Mouse (Mus musculus): ENCODE results near the gene Osbpl10.
"Not testable (repeated sequence)": the region's sequence is repeated elsewhere in the genome, so short reads cannot be mapped to it uniquely, and the experiment has no call there.

Gene Osbpl10

GRCm38 (mm10) chr9:114985741-114986140 lies 7.4 kb downstream of the Osbpl10 start:
- no peak for DNase-seq

GRCm38 (mm10) chr9:114986361-114986760 lies 8.0 kb downstream of the Osbpl10 start:
- no peak for DNase-seq

- no peak for DNase-seq
These were observed 9.7 kb downstream of the Osbpl10 start for GRCm38 (mm10) chr9:114988029-114988428.

- DNase-seq, result no peak
These were observed 10.4 kb downstream of the Osbpl10 start for GRCm38 (mm10) chr9:114988610-114989327.

- DNase-seq, result peak; percentile 17
These were observed 12.1 kb downstream of the Osbpl10 start for GRCm38 (mm10) chr9:114990421-114990820.

GRCm38 (mm10) chr9:114992528-114992927 lies 14.2 kb downstream of the Osbpl10 start:
- no peak for DNase-seq

DNA sequence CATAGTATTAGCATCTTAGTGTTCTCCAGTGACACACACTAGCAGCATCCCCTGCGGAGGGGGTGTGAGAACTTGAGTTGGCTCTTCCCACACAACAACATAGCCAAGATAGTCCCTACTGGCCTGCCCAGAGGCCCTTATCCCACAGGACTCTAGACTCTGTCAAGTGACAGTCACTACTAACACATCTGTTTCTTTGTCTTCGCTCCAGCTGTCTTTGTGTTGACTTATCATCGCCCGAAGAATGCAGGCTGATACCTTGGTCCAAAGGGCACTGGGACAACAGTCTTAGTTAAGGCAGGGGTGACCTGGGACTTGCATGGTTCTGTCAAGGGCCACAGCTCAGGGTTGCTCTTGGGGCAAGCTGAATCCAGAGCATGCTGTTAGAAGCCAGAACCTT lies 16.9 kb downstream of the Osbpl10 start:
- DNase-seq, result no peak

DNA sequence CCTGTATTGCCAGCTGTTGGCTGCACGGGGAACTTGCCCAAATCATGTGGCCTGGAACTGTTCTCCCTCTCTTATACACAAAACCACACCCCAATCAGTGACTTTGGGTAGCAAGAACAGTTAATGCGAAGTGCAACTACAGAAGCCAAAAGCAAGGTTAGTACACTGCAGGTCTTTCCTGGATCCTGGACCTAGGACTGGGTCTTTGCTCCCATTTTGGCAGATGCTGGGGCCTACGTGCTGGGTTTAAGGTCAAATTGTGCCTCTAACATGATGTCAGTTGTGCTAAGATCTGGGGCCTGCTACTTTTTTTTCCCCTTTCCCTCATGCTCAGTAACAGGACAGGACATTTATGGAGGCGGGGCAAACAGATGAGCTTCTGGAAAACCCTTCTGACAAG lies 17.3 kb downstream of the Osbpl10 start:
- no peak for DNase-seq

GRCm38 (mm10) chr9:114996489-114996888 lies 18.1 kb downstream of the Osbpl10 start:
- DNase-seq, result no peak

- DNase-seq, result no peak
These were observed 20.8 kb downstream of the Osbpl10 start for GRCm38 (mm10) chr9:114999010-114999770.

GRCm38 (mm10) chr9:114999771-115000146 lies 21.4 kb downstream of the Osbpl10 start:
- no peak for DNase-seq

DNA sequence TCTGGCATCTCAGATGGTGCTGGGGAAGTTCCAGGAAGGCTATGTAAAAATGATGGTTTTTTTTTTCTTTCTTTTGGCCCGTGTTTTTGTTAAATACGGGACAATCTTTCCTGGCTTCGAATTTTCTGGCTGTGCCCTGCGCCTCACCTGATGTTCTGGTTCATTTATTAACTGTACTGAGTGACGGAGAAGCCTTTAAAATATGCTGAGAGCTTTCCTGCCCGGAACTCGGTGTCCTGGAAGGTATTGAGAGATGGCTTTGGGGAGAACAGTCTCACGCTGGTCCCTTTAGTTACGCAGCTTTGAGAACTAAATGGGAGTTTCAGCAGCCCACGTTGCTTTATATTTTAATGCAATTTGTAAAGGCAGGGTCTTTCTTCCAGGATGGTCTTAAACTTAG lies 27.1 kb downstream of the Osbpl10 start:
- DNase-seq, result no peak

GRCm38 (mm10) chr9:115007776-115008175 lies 29.4 kb downstream of the Osbpl10 start:
- no peak for DNase-seq

DNA sequence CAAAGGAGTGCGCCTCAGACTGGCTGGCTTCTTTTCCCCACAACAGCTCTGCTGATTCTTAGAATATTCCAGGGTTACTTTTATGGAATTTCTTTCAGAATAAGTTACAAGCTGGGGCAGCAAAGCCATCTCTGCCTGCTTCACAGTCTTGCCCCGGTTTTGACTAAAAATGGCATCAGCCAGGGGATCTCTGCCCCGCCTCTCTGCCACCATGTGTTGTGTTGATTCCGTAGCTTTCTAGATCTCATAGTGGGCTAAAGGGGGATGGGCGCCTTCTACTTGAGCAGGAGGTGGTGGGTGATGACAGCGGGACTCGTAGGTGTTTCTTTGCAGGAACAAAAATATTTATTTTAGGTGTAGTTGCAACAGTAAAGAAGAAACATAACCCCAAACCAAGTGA lies 29.8 kb downstream of the Osbpl10 start:
- no peak for DNase-seq

GRCm38 (mm10) chr9:115012367-115012766 lies 34.0 kb downstream of the Osbpl10 start:
- DNase-seq, result no peak

GRCm38 (mm10) chr9:115020141-115020540 lies 41.8 kb downstream of the Osbpl10 start:
- no peak for DNase-seq

DNA sequence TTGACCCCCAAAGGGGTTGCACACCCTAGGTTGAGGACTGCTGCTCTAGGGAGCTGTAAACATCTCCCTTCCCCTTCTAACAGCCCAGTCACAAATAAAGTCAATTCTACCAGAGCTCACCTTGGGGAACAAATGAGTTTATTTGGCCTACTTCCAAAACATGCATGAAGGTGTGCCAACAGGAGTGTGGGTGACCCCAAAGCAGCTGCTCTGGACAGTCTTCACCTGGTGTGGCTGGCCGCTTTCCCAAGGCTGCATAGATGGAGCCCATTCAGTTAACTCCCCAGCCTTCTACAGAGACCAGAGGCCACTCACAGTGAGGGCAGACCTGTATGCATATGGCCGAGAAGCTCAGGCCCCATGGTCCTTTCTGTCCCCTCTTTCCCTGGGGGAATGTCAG lies 43.0 kb downstream of the Osbpl10 start:
- no peak for DNase-seq

DNA sequence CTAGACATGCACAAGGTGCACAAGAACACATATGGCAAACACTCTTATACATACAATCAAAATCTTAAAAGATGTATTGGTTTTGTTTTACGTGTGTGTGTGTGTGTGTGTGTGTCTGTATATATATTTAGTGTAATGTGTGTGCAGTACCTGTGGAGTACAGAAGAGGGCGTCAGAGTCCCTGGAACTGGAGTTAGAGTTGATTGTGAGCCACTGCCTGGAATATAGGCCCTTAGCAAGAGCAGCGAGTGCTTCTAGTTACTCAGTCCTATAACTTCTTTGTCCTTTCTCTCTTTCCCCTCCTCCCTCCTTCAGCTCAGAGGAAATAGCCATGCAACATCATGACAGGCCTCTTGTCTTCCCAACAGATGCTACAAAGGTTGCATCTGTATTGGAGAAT lies 44.8 kb downstream of the Osbpl10 start:
- no peak for DNase-seq

DNA sequence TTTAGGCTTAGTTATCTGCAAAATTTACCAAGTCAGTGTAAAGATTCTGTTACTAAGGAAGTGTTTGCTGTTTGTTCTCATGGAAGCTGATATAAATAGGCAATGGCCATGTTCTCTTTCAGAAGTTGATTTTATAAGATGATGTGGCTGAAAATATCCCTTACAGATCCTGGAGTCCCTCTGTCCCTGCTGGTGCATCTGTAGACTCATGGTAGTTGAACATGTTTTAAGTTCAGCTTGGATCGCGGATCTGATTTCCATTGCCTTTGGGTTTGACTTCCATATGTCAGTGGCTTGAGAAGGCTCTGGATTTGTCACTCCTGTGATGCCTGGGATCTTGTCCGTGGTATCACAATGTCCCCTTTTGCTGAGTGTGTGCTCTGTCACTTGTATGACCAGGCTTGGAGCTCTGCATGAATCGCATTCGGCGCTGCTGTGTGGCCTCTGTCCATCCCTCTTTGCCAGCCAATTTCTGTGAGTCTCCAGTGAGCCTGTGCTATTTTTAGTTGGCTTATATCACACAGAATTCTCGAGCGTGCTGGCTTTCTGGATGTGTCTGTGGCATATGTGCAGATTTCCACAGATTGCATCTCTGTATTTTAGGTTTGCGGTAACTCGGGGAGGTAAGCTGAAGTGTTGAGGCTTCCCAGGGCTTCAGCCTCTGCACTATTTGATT lies 45.5 kb downstream of the Osbpl10 start:
- no peak for DNase-seq

- DNase-seq, result peak; percentile 81
These were observed 50.9 kb downstream of the Osbpl10 start for GRCm38 (mm10) chr9:115029307-115029706.

GRCm38 (mm10) chr9:115030581-115030980 lies 52.2 kb downstream of the Osbpl10 start:
- DNase-seq, result no peak

DNA sequence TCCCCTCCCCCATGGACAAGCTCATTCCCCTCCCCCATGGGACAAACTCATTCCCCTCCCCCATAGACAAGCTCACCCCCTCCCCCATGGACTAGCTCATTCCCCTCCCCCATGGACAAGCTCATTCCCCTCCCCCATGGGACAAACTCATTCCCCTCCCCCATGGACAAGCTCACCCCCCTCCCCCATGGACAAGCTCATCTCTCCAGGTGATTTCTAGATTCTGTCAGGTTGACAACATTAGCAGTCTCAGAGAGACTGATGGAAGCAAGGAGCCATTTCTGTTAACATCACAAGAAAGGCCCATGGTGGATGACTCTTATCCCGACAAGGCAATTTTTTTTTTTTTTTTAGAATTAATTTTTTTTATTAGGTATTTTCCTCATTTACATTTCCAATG lies 52.7 kb downstream of the Osbpl10 start:
- DNase-seq, result not testable (repeated sequence)

GRCm38 (mm10) chr9:115032786-115033185 lies 54.4 kb downstream of the Osbpl10 start:
- DNase-seq, result no peak

GRCm38 (mm10) chr9:115034271-115034670 lies 55.9 kb downstream of the Osbpl10 start:
- DNase-seq, result no peak
